Mouse (Mus musculus) forebrain, embryonic 10.5 days (tissue): ENCODE data around the gene Trnt1. TPM values are rescaled to one million over a fixed set of nuclear protein-coding genes. Genes with fewer than 3 reads are reported as not detected.

Experiments used
- DNase-seq: peaks from one replicate; pipeline ENCODE4 v3.0.0-alpha.2; 2017; ENCODE audit warnings: low spot score; ENCODE audit errors: extremely low spot score
- H3K27ac ChIP-seq: fragments of 300-500 bp; sonication (generic); 2 replicates; pipeline ENCODE4 v1.5.1; 2016; ENCODE audit warnings: mild to moderate bottlenecking
- H3K27me3 ChIP-seq: fragments of 300-500 bp; sonication (generic); 2 replicates; pipeline ENCODE4 v1.6.1; 2016; ENCODE audit warnings: mild to moderate bottlenecking; ENCODE audit not compliant: poor library complexity, severe bottlenecking
- H3K36me3 ChIP-seq: fragments of 300-500 bp; sonication (generic); replicated peaks from 2 replicates; pipeline ENCODE4 v1.6.1; 2016; ENCODE audit warnings: mild to moderate bottlenecking, moderate library complexity
- H3K4me1 ChIP-seq: fragments of 300-500 bp; sonication (generic); 2 replicates; pipeline ENCODE4 v1.6.1; 2016
- H3K4me3 ChIP-seq: fragments of 300-500 bp; sonication (generic); 2 replicates; pipeline ENCODE4 v1.5.1; 2016; ENCODE audit warnings: mild to moderate bottlenecking, moderate library complexity
- H3K9me3 ChIP-seq: fragments of 300-500 bp; sonication (generic); 2 replicates; pipeline ENCODE4 v1.6.1; 2016; ENCODE audit warnings: mild to moderate bottlenecking, moderate library complexity
- WGBS: fragments of 180-500 bp; shearing (Covaris S2); methylation state at CpG from one replicate; pipeline ENCODE4 v1.1.7; 2016; 5-methylcytosine and 5-hydroxymethylcytosine counted together
- polyA plus RNA-seq: library from polyadenylated mRNA; unstranded; fragments of >200 nt; fragmentation: Nextera tagmentation; extraction: Ambion mirVana; gene quantifications from 2 replicates; pipeline ENCODE4 v1.2.1, GENCODE M21; 2016

Gene Trnt1
- 74.8 and 79.1 TPM in 2 replicates for polyA plus RNA-seq

DNA sequence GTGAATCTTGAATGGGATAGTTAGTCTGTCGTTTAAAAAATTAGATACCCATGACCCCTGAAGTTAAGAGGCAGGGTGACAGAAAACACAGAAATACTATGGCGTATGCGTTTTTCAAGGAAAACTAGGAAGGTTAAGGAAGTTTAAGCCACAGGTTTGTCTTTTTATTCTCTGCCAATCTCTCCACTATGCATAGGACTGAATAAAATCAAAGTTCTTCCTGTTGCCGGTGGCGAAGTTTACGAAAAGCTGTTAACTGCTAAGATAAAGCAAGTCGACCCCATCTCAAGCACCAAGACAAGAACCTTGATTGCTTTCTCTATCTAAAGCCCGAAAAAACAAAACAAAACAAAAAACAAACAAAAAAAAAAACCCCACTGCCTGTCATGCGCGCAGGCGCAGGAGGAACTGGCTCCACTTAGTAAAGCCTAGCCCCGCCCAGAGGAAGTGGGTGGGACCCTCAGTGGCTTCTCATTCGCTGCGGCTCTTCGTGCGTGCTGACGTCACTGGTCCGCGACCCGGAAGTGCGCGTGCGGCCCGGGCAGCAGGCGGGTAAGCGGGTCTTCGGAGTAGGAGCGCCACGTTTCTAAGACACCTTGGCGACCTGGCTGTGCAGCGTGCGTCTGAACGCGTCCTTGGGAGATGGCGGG lies at the start of gene Trnt1:
Trnt1 (plus strand) TSS at position 481 of the 650 bp plus-strand sequence.
- H3K27me3 ChIP-seq: no peaks in the 10 kb centered on the region
- peak; percentile 96 for DNase-seq
- peaks cover 27% of the 10 kb centered on the region for H3K36me3 ChIP-seq
- H3K4me1 ChIP-seq: peaks cover 13% of the 10 kb centered on the region
- 9% methylated on average over 35 of the region's 35 CpGs for WGBS
- H3K27ac ChIP-seq: peak within 1 kb of the TSS; percentile 83
- no peaks in the 10 kb centered on the region for H3K9me3 ChIP-seq
- H3K4me3 ChIP-seq: peak within 1 kb of the TSS; percentile 79

DNA sequence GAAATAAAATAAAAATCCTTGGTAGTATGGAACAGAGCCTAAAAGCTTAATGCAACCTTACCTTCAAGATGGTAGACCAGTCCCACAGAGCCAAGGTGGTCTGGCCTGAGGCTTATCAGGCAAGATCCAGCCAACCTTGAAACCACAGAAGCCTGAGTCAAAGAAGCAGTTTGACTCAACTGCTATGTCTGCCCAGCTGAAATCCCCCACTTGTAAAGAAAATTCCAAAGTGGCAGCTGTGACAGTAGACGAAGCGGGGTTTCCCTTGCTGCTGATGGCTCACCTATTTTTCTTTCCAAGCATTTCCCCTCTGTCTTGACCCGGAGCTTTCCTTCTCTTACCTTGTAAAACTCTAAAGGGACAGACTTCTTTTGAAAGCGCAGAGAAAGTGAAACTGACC lies 43.3 kb upstream of the Trnt1 start:
- H3K27ac ChIP-seq: no peak overlapping the region
- DNase-seq: no peak
- no peaks in the 10 kb centered on the region for H3K4me1 ChIP-seq
- no peaks in the 10 kb centered on the region for H3K9me3 ChIP-seq
- H3K36me3 ChIP-seq: no peaks in the 10 kb centered on the region
- H3K27me3 ChIP-seq: peaks cover 39% of the 10 kb centered on the region
- H3K4me3 ChIP-seq: no peak overlapping the region
- WGBS: 90% methylated on average over 4 of the region's 4 CpGs

DNA sequence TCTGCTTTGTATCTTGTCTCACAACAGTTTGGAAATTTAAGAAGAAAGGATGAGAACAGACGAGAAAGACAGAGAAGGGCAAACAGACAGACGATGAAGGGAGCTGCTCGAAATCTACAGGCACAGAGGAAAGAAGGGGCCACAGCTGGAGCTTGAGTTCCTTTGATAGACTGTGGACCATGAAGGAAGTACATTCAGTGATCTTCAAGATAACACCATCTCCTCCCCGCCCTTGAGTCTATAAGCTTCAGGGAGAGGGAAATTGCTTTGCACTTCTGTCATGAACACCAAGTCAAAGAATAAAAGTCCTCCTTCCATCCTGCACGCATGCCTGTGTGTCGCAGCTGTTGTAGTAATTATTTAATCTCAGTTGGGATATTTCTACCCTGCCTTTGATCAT lies 42.8 kb upstream of the Trnt1 start:
- Histone ChIP-seq H3K36me3 (no peaks in the 10 kb centered on the region), H3K4me1 (no peaks in the 10 kb centered on the region), H3K27ac (no peak overlapping the region), H3K27me3 (peaks cover 35% of the 10 kb centered on the region), H3K9me3 (no peaks in the 10 kb centered on the region), H3K4me3 (no peak overlapping the region)
- no peak for DNase-seq
- WGBS: 79% methylated on average over 6 of the region's 6 CpGs

DNA sequence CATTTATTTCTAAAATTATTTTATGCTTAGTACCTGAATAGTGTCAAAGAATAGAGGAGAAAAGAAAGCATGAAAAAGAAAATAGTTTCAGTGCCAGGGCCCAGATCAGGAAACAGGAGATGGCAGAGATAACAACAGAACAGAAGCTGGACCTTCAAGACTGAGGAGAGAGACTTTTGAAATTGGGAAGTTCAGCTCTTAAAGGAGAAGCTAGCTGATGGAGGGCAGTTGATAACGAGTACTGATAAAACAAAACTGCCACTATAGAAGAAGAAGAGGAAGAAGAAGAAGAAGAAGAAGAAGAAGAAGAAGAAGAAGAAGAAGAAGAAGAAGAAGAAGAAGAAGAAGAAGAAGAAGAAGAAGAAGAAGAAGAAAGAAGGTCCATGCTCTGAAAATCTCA lies 41.2 kb upstream of the Trnt1 start:
- no peak overlapping the region for H3K27ac ChIP-seq
- DNase-seq: no peak
- no peaks in the 10 kb centered on the region for H3K36me3 ChIP-seq
- no peaks in the 10 kb centered on the region for H3K4me1 ChIP-seq
- no peak overlapping the region for H3K4me3 ChIP-seq
- 91% methylated on average over 1 of the region's 1 CpGs for WGBS
- H3K27me3 ChIP-seq: peaks cover 30% of the 10 kb centered on the region
- H3K9me3 ChIP-seq: no peaks in the 10 kb centered on the region

DNA sequence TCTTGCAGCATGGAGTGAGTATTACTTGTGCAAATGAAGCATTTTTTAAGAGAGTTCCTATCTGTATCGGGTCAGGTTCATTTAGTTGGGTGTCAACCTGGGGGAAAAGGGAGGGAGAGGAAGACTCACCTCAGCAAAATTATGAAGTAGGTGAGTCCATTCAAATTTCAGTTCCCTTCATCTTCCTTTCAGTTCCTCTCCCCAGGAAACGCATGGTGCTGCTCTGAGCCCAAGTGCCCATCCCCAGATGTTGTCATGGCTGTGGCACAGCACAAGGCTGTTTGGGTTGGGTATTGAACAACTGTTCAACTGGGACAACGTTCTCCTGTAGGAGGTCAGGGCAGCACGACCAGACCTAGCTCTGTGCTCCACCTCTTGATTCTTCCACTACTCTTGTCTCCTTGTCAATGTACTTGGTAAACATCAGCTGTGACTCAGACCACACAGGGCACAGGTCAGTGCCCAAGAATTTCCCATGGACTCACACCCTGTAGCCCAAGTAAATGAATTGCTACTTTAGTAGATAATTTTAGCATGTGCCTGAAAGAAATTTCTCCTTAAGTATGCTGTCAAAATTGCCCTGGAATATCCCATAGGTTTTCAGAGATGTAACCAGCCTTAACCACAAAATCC lies 39.1 kb upstream of the Trnt1 start:
- no peak for DNase-seq
- Histone ChIP-seq H3K9me3 (no peaks in the 10 kb centered on the region), H3K36me3 (no peaks in the 10 kb centered on the region), H3K4me1 (no peaks in the 10 kb centered on the region), H3K27me3 (peaks cover 17% of the 10 kb centered on the region), H3K4me3 (no peak overlapping the region), H3K27ac (no peak overlapping the region)
- WGBS: 87% methylated on average over 4 of the region's 4 CpGs

DNA sequence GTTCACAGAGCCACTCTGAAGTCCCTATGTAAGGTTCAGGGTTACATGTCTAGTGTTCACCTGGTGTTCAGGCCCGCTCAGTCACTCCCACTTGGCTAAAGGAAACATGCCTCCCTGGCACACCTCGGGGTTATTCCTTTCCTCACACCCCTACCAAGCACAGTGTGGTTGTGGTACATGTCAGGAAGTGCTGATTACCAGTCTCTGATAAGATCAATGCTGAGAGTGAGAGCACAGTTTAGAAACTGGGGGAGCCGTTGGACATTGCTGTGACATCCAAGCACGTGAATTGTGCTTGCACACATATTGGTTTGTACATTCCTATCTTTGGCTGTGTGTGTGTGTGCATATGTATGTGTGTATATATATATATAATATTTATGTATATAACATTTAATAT lies 36.4 kb upstream of the Trnt1 start:
- Histone ChIP-seq H3K9me3 (no peaks in the 10 kb centered on the region), H3K36me3 (no peaks in the 10 kb centered on the region), H3K27ac (no peak overlapping the region), H3K4me3 (no peak overlapping the region), H3K4me1 (no peaks in the 10 kb centered on the region), H3K27me3 (no peaks in the 10 kb centered on the region)
- WGBS: 91% methylated on average over 4 of the region's 4 CpGs
- no peak for DNase-seq

DNA sequence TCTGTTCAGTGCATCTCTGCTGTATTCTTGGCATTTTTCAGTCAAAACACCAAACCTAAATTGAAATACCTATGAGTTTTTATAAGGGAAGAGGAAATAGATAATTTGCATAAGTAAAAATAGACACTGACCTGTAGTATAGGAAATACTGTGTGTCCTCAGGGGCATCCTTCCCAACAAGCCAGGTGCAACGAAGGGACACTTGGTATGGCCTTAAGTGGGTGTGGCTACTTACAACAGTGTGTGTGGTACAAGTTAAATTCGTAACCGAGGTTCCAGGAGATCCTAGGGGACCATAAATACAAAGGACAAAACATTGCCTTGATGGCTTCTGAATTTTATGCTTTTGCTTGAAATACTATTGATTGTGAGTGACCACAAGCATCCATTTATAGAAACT lies 30.7 kb upstream of the Trnt1 start:
- no peak for DNase-seq
- Histone ChIP-seq H3K4me1 (no peaks in the 10 kb centered on the region), H3K27ac (no peak overlapping the region), H3K36me3 (no peaks in the 10 kb centered on the region), H3K27me3 (no peaks in the 10 kb centered on the region), H3K9me3 (no peaks in the 10 kb centered on the region), H3K4me3 (no peak overlapping the region)
- WGBS: 78% methylated on average over 3 of the region's 3 CpGs

DNA sequence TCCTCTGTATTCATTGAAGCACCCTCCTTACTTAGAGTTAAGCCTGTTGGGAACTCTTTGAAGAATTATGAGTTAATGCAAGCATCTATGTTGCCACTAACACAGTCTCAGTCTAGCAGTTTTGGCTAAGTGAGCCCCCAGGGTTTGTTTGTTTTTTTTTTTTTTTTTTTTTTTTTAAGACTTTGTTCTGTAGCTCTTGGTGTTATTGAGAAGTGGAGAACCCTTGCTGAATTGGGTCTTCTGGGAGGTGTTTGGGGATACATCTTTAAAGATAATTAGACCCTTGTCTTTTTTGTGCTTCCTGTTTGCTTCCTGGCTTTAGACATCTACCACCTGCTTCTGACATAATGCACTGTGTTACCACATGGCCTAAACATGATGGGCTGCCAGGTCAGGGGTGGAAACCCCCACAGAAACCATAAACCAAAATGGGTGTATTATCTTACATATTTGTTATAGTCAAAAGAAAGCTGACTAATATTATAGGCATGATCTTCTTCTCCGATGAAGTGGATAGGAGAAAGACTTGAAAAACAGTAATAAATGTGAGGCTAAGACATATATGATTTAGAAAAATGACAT lies 28.6 kb upstream of the Trnt1 start:
- H3K4me3 ChIP-seq: no peak overlapping the region
- H3K36me3 ChIP-seq: no peaks in the 10 kb centered on the region
- no peak overlapping the region for H3K27ac ChIP-seq
- H3K4me1 ChIP-seq: no peaks in the 10 kb centered on the region
- 95% methylated on average over 1 of the region's 1 CpGs for WGBS
- H3K27me3 ChIP-seq: no peaks in the 10 kb centered on the region
- DNase-seq: no peak
- no peaks in the 10 kb centered on the region for H3K9me3 ChIP-seq

DNA sequence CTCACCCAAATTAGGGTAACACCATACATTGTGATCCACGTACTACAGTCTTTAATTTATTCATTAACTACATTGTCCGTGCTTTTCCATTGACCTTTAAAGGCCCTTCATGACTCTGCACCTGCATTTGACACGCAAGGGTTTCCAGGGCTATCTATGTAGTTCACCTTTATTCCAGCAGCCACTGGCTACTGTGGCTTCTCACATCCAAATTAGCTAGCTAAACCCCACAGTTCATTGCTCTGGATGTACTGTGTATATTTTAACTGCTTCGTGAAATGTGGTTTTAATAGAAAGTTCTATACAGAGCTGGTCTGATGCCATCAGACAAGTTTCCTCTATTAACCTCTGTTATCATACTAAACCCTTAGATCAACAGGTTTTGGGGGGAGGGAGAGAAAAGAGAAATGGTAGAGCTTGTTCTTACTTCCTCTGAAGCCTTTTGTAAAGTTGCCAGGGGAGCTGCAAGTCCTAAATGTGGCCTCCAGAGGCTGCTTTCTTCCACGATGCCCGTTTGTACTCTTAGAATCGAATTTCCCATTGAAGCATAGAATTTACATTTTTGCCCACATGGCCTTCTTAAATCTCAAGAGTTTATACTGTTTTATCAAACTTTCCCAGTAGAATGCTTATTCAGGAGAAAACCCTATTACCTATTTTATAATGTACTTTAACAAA lies 25.2 kb upstream of the Trnt1 start:
- no peaks in the 10 kb centered on the region for H3K36me3 ChIP-seq
- DNase-seq: no peak
- no peak overlapping the region for H3K4me3 ChIP-seq
- no peaks in the 10 kb centered on the region for H3K27me3 ChIP-seq
- no peaks in the 10 kb centered on the region for H3K9me3 ChIP-seq
- H3K4me1 ChIP-seq: no peaks in the 10 kb centered on the region
- 81% methylated on average over 7 of the region's 7 CpGs for WGBS
- H3K27ac ChIP-seq: no peak overlapping the region

DNA sequence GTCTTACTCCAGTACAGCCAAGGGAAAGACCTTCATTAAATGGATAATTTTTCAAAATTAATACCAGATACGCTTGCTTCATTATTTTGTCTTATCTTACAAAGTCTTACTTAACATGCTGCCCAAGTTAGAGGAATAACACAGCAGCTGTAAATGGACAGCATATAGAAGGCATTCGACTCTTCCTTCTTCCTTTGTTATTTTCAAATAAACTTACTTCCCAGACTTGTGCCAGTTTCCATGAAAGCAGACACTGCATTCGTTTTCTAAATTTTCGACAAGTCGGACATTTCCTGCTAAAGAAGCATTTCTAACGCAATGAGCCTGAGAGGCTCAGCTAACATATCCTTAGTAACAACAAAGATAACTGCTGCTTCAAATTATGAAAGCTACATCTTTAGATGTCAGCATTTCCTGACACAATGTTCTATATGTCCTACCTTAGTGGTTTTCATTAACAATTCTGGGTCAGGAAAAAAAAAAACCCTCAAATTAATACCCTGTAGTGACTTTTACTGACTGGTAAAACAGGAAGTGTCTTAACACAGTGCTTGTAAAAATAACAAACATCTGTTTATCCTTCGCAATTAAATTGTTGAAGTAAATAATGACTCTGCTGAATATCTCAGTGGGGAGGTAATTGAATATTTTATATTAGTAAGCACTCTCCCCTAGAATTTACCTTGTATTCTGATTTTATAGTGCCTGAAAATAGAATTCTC lies 23.1 kb upstream of the Trnt1 start:
- H3K27me3 ChIP-seq: no peaks in the 10 kb centered on the region
- no peaks in the 10 kb centered on the region for H3K9me3 ChIP-seq
- WGBS: 81% methylated on average over 7 of the region's 7 CpGs
- H3K36me3 ChIP-seq: no peaks in the 10 kb centered on the region
- DNase-seq: no peak
- H3K4me3 ChIP-seq: no peak overlapping the region
- H3K27ac ChIP-seq: no peak overlapping the region
- no peaks in the 10 kb centered on the region for H3K4me1 ChIP-seq

DNA sequence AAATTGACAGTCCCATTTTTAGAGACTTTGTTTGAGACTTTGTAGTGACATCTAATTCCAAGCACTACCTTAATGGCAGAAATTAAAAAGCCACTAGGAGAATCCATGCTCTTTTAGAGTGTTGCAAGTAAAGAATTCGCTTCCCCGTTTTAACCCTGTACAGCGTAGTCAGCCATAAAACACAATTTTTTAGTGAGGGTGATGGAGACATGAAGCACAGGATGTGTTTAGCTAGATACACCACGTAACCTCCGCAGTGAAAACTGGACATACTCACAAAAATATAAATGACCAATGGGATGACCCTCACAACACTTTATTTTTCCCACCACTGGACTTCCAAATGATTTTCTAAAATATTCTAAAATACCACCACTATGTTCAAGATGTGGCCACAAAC lies 21.7 kb upstream of the Trnt1 start:
- no peak overlapping the region for H3K4me3 ChIP-seq
- no peak overlapping the region for H3K27ac ChIP-seq
- 91% methylated on average over 5 of the region's 5 CpGs for WGBS
- H3K4me1 ChIP-seq: no peaks in the 10 kb centered on the region
- no peak for DNase-seq
- H3K27me3 ChIP-seq: no peaks in the 10 kb centered on the region
- H3K36me3 ChIP-seq: no peaks in the 10 kb centered on the region
- H3K9me3 ChIP-seq: no peaks in the 10 kb centered on the region

DNA sequence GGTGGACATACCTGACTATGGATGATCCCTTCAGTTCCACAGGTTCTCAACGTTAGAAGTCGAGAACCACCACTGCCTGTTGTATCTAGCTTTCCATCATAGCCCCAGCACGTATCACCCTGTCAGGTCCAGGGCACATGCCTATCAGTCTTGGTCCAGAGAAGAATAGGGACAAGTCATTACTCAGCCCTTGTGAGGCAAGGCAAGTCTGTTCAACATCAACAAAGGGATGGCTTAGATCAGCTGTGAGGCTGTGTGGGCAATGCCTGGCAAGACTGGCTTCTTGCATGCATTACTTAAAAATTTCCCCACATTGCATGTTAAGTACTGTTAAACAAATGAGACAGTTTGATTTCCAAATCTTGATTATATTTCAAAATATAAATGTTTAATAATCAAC lies 21.1 kb upstream of the Trnt1 start:
- Histone ChIP-seq H3K27ac (no peak overlapping the region), H3K4me3 (no peak overlapping the region), H3K36me3 (no peaks in the 10 kb centered on the region), H3K27me3 (no peaks in the 10 kb centered on the region), H3K9me3 (no peaks in the 10 kb centered on the region), H3K4me1 (no peaks in the 10 kb centered on the region)
- 87% methylated on average over 3 of the region's 3 CpGs for WGBS
- no peak for DNase-seq
